13 mouse cellular contexts compared by ENCODE assay signal in genomic region chr11:24742561-24742960, GRCm38 (mm10).
DNase-seq lines count a peak whose midpoint lies in the region; ATAC-seq and TF ChIP-seq lines count a peak whose summit lies in the region.
"Had no signal": no experiment of that assay in that cellular context is flagged by ENCODE, and none has a peak within 500 bp of the region (broad histone marks: within the 10 kb centered on the region; RNA-seq: fewer than 3 reads in every experiment).

No protein-coding gene starts in this region.

- H3K27me3 ChIP-seq in hindbrain, embryonic 13.5 days, result no peaks in the 10 kb centered on the region
- H3K27me3 ChIP-seq in hindbrain, embryonic 12.5 days, result no peaks in the 10 kb centered on the region
- H3K27me3 ChIP-seq: heart, embryonic 13.5 days had no signal

- WGBS in hindbrain, embryonic 13.5 days, result 37% methylated on average over 8 of the region's 8 CpGs
- 42% methylated on average over 8 of the region's 8 CpGs for WGBS in hindbrain, embryonic 12.5 days

- 0 out of 2 replicates have a peak overlapping the region, but pooled peaks have one; percentile 14 for H3K9ac ChIP-seq in hindbrain, embryonic 13.5 days
- no peak overlapping the region for H3K9ac ChIP-seq in hindbrain, embryonic 12.5 days
- H3K9ac ChIP-seq: heart, embryonic 13.5 days; liver, embryonic 14.5 days had no signal

- no peak for TF ChIP-seq CTCF in left cerebral cortex, adult 2 months (IDR thresholded peaks at IDR 0.05)

- intact Hi-C loops in left cerebral cortex, adult 2 months (cut with DNase I), result no loop called here
- intact Hi-C loops in heart, postnatal 36 days (cut with DNase I), result no loop called here

- no peak for ATAC-seq in hindbrain, embryonic 13.5 days (ENCODE audit: low FRiP score)
- no peak for ATAC-seq in hindbrain, embryonic 12.5 days (ENCODE audit: low FRiP score)
- ATAC-seq in cerebellum, adult (ENCODE audit: insufficient number of reproducible peaks, low FRiP score, low TSS enrichment), result no peak
- ATAC-seq: Patski had no signal

- no peak overlapping the region for H3K4me2 ChIP-seq in hindbrain, embryonic 13.5 days
- no peak overlapping the region for H3K4me2 ChIP-seq in hindbrain, embryonic 12.5 days (replicated peaks)
- H3K4me2 ChIP-seq: heart, embryonic 13.5 days had no signal

- H3K27ac ChIP-seq in hindbrain, embryonic 13.5 days, result 0 out of 2 replicates have a peak overlapping the region, but pooled peaks have one; percentile 31
- no peak overlapping the region for H3K27ac ChIP-seq in hindbrain, embryonic 12.5 days
- H3K27ac ChIP-seq in left cerebral cortex, adult 2 months, result peak overlapping the region; percentile 65
- H3K27ac ChIP-seq: heart, embryonic 13.5 days; kidney, postnatal 0 days; liver, embryonic 14.5 days; stomach, postnatal 0 days had no signal

- H3K4me1 ChIP-seq in hindbrain, embryonic 13.5 days (replicated peaks), result peaks cover 23% of the 10 kb centered on the region
- peaks cover 16% of the 10 kb centered on the region for H3K4me1 ChIP-seq in hindbrain, embryonic 12.5 days

- H3K4me3 ChIP-seq in hindbrain, embryonic 13.5 days, result no peak overlapping the region
- H3K4me3 ChIP-seq in hindbrain, embryonic 12.5 days, result no peak overlapping the region
- peak overlapping the region; percentile 28 for H3K4me3 ChIP-seq in left cerebral cortex, adult 2 months
- H3K4me3 ChIP-seq: heart, embryonic 13.5 days had no signal

- no peaks in the 10 kb centered on the region for H3K9me3 ChIP-seq in hindbrain, embryonic 13.5 days
- no peaks in the 10 kb centered on the region for H3K9me3 ChIP-seq in hindbrain, embryonic 12.5 days (replicated peaks)
- H3K9me3 ChIP-seq: heart, embryonic 13.5 days had no signal

- no peaks in the 10 kb centered on the region for H3K36me3 ChIP-seq in hindbrain, embryonic 13.5 days
- no peaks in the 10 kb centered on the region for H3K36me3 ChIP-seq in hindbrain, embryonic 12.5 days
- H3K36me3 ChIP-seq: heart, embryonic 13.5 days had no signal

- peak; percentile 31 to 66 for DNase-seq in frontal cortex, adult 2 months (ENCODE audit: extremely low spot score in 1 of 2, low spot score in 1 of 2)
- peak; percentile 40 to 62 for DNase-seq in left cerebral cortex, adult 2 months (ENCODE audit: extremely low spot score in 1 of 2, low spot score in 2 of 2)
- peak; percentile 65 to 73 for DNase-seq in right cerebral cortex, adult 2 months (ENCODE audit: low spot score in 2 of 2)
- no peak for DNase-seq in embryo, embryonic 9.5 days (ENCODE audit: extremely low spot score)
- no peak for DNase-seq in heart, postnatal 36 days

Comparison
In these comparisons a context has a peak if more than half of its experiments do, and no peak if none do; other contexts are left out.
1. DNase-seq: peak in frontal cortex, adult 2 months (2 of 2), left cerebral cortex, adult 2 months (2 of 2) and right cerebral cortex, adult 2 months (2 of 2); none in embryo, embryonic 9.5 days (single experiment) and heart, postnatal 36 days (0 of 2).